Mouse (Mus musculus) hindbrain, embryonic 16.5 days (tissue): Measurements from ENCODE around the gene Tcf7. TPM values are rescaled to one million over a fixed set of nuclear protein-coding genes. Genes with fewer than 3 reads are reported as not detected.

Experiments
- ATAC-seq: fragments of 200-750 bp; cut with Nextera tagmentation; 2 replicates; pipeline ENCODE4 v1.8.0; 2017; ENCODE audit warnings: moderate TSS enrichment, moderate library complexity
- H3K27ac ChIP-seq: fragments of 300-500 bp; sonication (generic); 2 replicates; pipeline ENCODE4 v1.5.1; 2014; ENCODE audit warnings: low read depth, mild to moderate bottlenecking, control low read depth, low read length, moderate library complexity
- H3K27me3 ChIP-seq: fragments of 300-500 bp; sonication (generic); replicated peaks from 2 replicates; pipeline ENCODE4 v1.6.1; 2014; ENCODE audit warnings: low read length; ENCODE audit not compliant: control insufficient read depth, insufficient read depth
- H3K36me3 ChIP-seq: fragments of 300-500 bp; sonication (generic); 2 replicates; pipeline ENCODE4 v1.6.1; 2014; ENCODE audit warnings: mild to moderate bottlenecking, low read length, moderate library complexity, mixed read lengths; ENCODE audit not compliant: control insufficient read depth, insufficient read depth
- H3K4me1 ChIP-seq: fragments of 300-500 bp; sonication (generic); 2 replicates; pipeline ENCODE4 v1.6.1; 2014; ENCODE audit warnings: low read depth, low read length; ENCODE audit not compliant: control insufficient read depth, insufficient read depth
- H3K4me2 ChIP-seq: fragments of 300-500 bp; sonication (generic); 2 replicates; pipeline ENCODE4 v1.6.1; 2014; ENCODE audit warnings: mild to moderate bottlenecking, low read length, control low read depth, moderate library complexity
- H3K4me3 ChIP-seq: fragments of 300-500 bp; sonication (generic); 2 replicates; pipeline ENCODE4 v1.5.1; 2014; ENCODE audit warnings: mild to moderate bottlenecking, low read length, control low read depth, moderate library complexity
- H3K9ac ChIP-seq: fragments of 300-500 bp; sonication (generic); 2 replicates; pipeline ENCODE4 v1.6.1; 2014; ENCODE audit warnings: low read depth, mild to moderate bottlenecking, control low read depth, low read length, moderate library complexity
- H3K9me3 ChIP-seq: fragments of 300-500 bp; sonication (generic); 2 replicates; pipeline ENCODE4 v1.6.1; 2014; ENCODE audit warnings: mild to moderate bottlenecking, low read length, moderate library complexity; ENCODE audit not compliant: control insufficient read depth
- WGBS: fragments of 180-500 bp; shearing (Covaris S2); extraction: QIAGEN DNeasy Blood & Tissue Kit; methylation state at CpG from one replicate; pipeline ENCODE4 v1.1.7; 2014; 5-methylcytosine and 5-hydroxymethylcytosine counted together
- polyA plus RNA-seq: library from polyadenylated mRNA; unstranded; fragments of >200 nt; fragmentation: Nextera tagmentation; extraction: Ambion mirVana; gene quantifications from 2 replicates; pipeline ENCODE4 v1.2.1, GENCODE M21; 2015

The Tcf7 gene
- polyA plus RNA-seq: 1.2 and 3.1 TPM in 2 replicates

GRCm38 (mm10) chr11:52282774-52283595 is at the start of gene Tcf7:
TSS of gene Tcf7 (minus strand) at chr11:52283014.
- H3K36me3 ChIP-seq: no peaks in the 10 kb centered on the region
- peak within 1 kb of the TSS; percentile 70 for H3K4me3 ChIP-seq
- peak within 1 kb of the TSS; percentile 66 for H3K9ac ChIP-seq
- no peaks in the 10 kb centered on the region for H3K9me3 ChIP-seq
- WGBS: 1% methylated on average over 63 of the region's 97 CpGs
- H3K4me2 ChIP-seq: peak within 1 kb of the TSS; percentile 93
- peak within 1 kb of the TSS; percentile 20; the same call in 1 of the 2 replicates for H3K27ac ChIP-seq
- peaks cover 16% of the 10 kb centered on the region for H3K27me3 ChIP-seq
- H3K4me1 ChIP-seq: peaks cover 20% of the 10 kb centered on the region
- peak; percentile 47; the same call in 1 of the 2 replicates for ATAC-seq

DNA sequence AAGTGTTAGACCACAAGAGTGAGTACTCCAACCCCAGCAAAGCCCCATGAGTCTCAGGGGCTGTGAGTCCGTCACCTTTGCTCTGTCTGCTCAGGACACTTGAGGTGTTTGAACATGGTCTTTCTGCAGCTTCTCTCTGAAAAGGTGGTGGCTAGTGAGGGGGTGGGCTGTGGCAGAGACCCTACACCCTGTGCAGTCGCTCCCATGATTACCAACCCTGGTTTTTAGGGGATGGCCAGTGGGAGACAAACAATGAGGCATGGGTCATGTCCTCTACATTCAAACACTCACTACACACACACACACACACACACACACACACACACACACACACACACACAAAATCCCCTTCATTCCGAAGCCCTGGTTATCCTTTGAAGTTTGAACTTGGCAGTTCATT is 44.5 kb upstream of the Tcf7 start:
- Histone ChIP-seq H3K9me3 (no peaks in the 10 kb centered on the region), H3K4me2 (no peak overlapping the region), H3K4me1 (no peaks in the 10 kb centered on the region), H3K27ac (no peak overlapping the region), H3K36me3 (no peaks in the 10 kb centered on the region), H3K9ac (no peak overlapping the region), H3K4me3 (no peak overlapping the region), H3K27me3 (no peaks in the 10 kb centered on the region)
- WGBS: 71% methylated on average over 3 of the region's 3 CpGs
- no peak for ATAC-seq

DNA sequence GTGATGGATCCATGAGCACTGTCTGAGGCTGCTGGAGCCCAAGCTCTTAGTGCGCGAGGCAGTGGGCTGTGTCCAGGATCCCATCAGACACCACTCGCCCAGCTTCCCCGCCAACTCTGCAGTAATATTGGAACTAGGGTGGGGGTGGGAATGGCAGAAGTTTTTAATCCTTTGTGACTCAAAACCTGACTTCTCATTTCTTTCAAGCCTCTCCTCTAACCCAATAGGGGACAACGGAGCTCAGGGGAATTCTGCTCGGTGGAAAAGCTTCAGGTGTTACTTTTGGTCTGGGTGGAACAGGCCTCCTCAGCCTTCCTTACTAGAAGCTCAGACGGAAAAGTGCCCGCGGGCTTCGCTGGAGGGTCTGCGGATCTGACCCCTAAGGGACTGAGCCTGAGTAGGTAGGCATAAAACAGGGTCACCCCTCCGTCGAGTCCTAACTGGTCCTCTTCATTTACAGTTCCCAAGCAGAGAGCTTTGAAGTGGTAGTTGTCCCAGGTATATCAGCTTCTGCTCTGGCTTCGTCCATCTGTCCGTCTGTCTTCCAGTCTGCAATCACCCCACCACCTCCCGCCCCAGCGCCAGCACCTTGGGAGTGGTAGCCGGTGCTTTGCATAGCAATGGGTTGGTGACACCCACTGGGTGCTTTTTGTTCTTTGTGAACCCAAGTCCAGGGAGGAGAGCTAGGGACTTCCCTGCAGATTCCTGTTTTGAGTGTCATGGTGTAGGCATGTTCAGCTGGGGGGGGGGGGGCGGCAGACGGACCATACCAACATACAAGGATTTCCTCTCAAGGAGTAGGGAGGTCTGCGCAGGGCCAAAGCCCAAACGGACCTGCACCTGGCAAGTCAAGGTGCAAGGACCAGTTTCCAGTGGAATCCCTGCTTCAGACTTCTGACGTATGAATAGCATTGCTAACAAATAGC is 41.9 kb upstream of the Tcf7 start:
- Histone ChIP-seq H3K9me3 (no peaks in the 10 kb centered on the region), H3K9ac (no peak overlapping the region), H3K27me3 (no peaks in the 10 kb centered on the region), H3K4me2 (no peak overlapping the region), H3K27ac (no peak overlapping the region), H3K36me3 (no peaks in the 10 kb centered on the region), H3K4me3 (no peak overlapping the region), H3K4me1 (no peaks in the 10 kb centered on the region)
- WGBS: 55% methylated on average over 23 of the region's 23 CpGs
- no peak for ATAC-seq

DNA sequence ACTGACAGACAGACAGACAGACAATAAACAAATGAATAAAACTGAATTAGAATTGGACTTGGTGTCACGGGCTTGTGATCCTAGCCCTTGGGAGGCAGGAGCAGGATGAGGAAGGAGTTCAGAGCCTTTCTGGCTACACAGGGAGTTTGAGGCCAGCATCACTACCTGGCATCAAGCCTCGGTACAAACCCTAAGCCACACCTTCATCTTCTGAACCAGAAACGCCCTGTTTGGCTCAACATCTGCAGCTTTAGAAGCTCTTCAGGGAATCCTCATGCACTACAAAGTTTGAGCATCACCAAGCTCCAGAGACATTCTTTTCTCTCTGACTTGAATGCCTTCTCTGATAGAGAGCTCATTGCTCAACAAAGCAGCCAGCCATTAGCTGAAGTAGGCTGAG is 38.7 kb upstream of the Tcf7 start:
- Histone ChIP-seq H3K9me3 (no peaks in the 10 kb centered on the region), H3K9ac (no peak overlapping the region), H3K4me2 (no peak overlapping the region), H3K27ac (no peak overlapping the region), H3K4me3 (no peak overlapping the region), H3K4me1 (no peaks in the 10 kb centered on the region), H3K36me3 (no peaks in the 10 kb centered on the region), H3K27me3 (no peaks in the 10 kb centered on the region)
- no peak for ATAC-seq
- 74% methylated on average over 3 of the region's 3 CpGs for WGBS

DNA sequence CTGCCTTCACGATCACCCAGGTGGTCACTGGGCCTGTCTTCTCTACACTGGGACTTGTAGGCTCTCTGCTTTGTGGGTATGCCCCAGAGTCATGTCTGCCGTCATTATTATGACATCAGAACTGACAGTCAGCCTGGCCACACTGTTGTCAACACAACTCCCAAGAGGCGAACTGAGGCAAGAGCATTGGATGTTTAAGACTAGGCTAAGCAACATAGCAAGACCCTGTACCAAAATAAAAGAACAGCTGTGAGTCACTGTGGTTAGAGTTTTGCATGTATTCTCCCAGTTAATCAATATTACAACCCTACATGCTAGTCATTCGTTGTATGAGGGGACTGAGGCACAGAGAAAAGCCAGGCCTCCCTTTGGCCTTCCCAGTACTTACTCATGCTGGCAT is 37.7 kb upstream of the Tcf7 start:
- Histone ChIP-seq H3K9ac (no peak overlapping the region), H3K27me3 (no peaks in the 10 kb centered on the region), H3K27ac (no peak overlapping the region), H3K4me2 (no peak overlapping the region), H3K36me3 (no peaks in the 10 kb centered on the region), H3K9me3 (no peaks in the 10 kb centered on the region), H3K4me3 (no peak overlapping the region), H3K4me1 (no peaks in the 10 kb centered on the region)
- ATAC-seq: no peak
- 78% methylated on average over 4 of the region's 4 CpGs for WGBS

DNA sequence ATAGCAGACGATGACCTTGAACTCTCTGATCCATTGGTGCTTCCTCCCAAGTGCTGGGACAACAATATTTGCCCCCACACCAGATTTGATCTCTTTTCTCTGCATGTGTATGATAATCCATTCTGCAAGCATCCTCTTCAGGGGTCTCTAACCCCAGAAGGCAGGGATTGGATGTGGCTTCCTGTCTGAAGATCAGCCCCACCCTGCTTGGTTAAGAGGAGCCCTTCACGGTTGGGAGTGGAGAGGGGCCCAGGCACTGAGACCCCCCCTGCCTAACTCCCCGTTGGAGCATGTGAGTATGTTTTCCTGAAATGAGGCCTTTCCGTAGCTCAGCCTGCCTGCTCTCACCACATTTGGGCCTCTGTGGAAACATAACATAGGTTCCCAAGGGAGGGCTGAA is 36.9 kb upstream of the Tcf7 start:
- Histone ChIP-seq H3K9me3 (no peaks in the 10 kb centered on the region), H3K4me2 (no peak overlapping the region), H3K4me3 (no peak overlapping the region), H3K4me1 (no peaks in the 10 kb centered on the region), H3K9ac (no peak overlapping the region), H3K27me3 (no peaks in the 10 kb centered on the region; the same call in 1 of the 2 replicates), H3K27ac (no peak overlapping the region), H3K36me3 (no peaks in the 10 kb centered on the region)
- WGBS: 77% methylated on average over 4 of the region's 4 CpGs
- no peak for ATAC-seq

GRCm38 (mm10) chr11:52318445-52318844 is 35.6 kb upstream of the Tcf7 start:
- no peaks in the 10 kb centered on the region; the same call in 1 of the 2 replicates for H3K27me3 ChIP-seq
- no peaks in the 10 kb centered on the region for H3K4me1 ChIP-seq
- H3K36me3 ChIP-seq: no peaks in the 10 kb centered on the region
- no peak overlapping the region for H3K9ac ChIP-seq
- H3K4me2 ChIP-seq: no peak overlapping the region
- 79% methylated on average over 13 of the region's 13 CpGs for WGBS
- no peak overlapping the region for H3K27ac ChIP-seq
- ATAC-seq: no peak
- no peak overlapping the region for H3K4me3 ChIP-seq
- no peaks in the 10 kb centered on the region for H3K9me3 ChIP-seq

GRCm38 (mm10) chr11:52314102-52314793 is 31.4 kb upstream of the Tcf7 start:
- no peak overlapping the region for H3K4me3 ChIP-seq
- no peak overlapping the region for H3K27ac ChIP-seq
- no peaks in the 10 kb centered on the region; the same call in 1 of the 2 replicates for H3K27me3 ChIP-seq
- H3K4me2 ChIP-seq: peak overlapping the region; percentile 5; the same call in 1 of the 2 replicates
- WGBS: 22% methylated on average over 26 of the region's 26 CpGs
- no peaks in the 10 kb centered on the region for H3K36me3 ChIP-seq
- H3K9me3 ChIP-seq: no peaks in the 10 kb centered on the region
- peak overlapping the region; percentile 17; the same call in 1 of the 2 replicates for H3K9ac ChIP-seq
- H3K4me1 ChIP-seq: no peaks in the 10 kb centered on the region
- no peak for ATAC-seq
